Mouse (Mus musculus): ENCODE data around the gene Stx18.

- TF ChIP-seq CTCF (IDR thresholded peaks at IDR 0.05; ENCODE audit: control insufficient read depth, insufficient read depth, insufficient replicate concordance, low read depth, low read length) (no peak), POLR2A (IDR thresholded peaks at IDR 0.05; ENCODE audit: control insufficient read depth, low read depth, low read length) (no peak)
Measured at GRCm38 (mm10) chr5:38099139-38099676, 60.7 kb downstream of the Stx18 start.

Measured in testis, adult 2 months (tissue).